Mouse (Mus musculus): ENCODE data around the gene Ncoa1.

DNA sequence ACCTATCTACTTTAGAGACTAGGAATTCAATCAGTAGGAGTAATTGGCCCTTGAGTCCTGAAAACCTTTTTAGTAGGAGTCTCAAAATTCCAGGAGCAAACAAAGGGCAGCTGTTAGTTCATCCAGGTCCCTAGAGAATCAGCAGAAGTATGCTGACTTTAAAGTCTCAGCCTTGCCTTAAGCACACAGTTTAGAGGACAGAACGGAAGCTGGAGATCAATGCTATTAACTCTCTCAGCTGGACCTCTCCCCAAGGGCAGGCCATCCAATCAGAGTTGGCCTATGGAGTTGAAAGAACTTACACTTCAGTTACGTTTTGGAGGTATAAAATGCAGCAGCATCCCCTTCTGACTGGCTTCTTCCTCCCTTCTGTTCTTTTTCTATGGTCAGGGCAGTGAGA, 154.8 kb downstream of the Ncoa1 start:
- no peak for TF ChIP-seq CTCF (IDR thresholded peaks at IDR 0.05)
- no peak for TF ChIP-seq POLR2A (IDR thresholded peaks at IDR 0.05; ENCODE audit: insufficient read depth, low read depth, low read length)

Data from heart, adult 2 months (tissue).